Mouse (Mus musculus): ENCODE data around the gene Rps6ka2.
"Not testable (repeated sequence)": the region's sequence is repeated elsewhere in the genome, so short reads cannot be mapped to it uniquely, and the experiment has no call there.

Gene Rps6ka2

GRCm38 (mm10) chr17:7271522-7272134 lies 101.7 kb downstream of the Rps6ka2 start:
- DNase-seq, result no peak

- no peak for DNase-seq
These were observed 103.1 kb downstream of the Rps6ka2 start for GRCm38 (mm10) chr17:7273054-7273453.

- DNase-seq, result no peak
These were observed 103.9 kb downstream of the Rps6ka2 start for GRCm38 (mm10) chr17:7273785-7274184.

GRCm38 (mm10) chr17:7278702-7279242 lies 108.9 kb downstream of the Rps6ka2 start:
- no peak for DNase-seq

- DNase-seq, result no peak
These were observed 109.3 kb downstream of the Rps6ka2 start for GRCm38 (mm10) chr17:7279251-7279650.

GRCm38 (mm10) chr17:7284297-7284910 lies 114.5 kb downstream of the Rps6ka2 start:
- no peak for DNase-seq

GRCm38 (mm10) chr17:7285292-7285691 lies 115.4 kb downstream of the Rps6ka2 start:
- no peak for DNase-seq

GRCm38 (mm10) chr17:7286422-7287050 lies 116.6 kb downstream of the Rps6ka2 start:
- no peak for DNase-seq

- DNase-seq, result no peak
These were observed 122.2 kb downstream of the Rps6ka2 start for GRCm38 (mm10) chr17:7292012-7292684.

GRCm38 (mm10) chr17:7306278-7307196 lies 136.6 kb downstream of the Rps6ka2 start:
- peak; percentile 63 for DNase-seq

GRCm38 (mm10) chr17:7315693-7316382 lies 145.9 kb downstream of the Rps6ka2 start:
- not testable (repeated sequence) for DNase-seq

- DNase-seq, result not testable (repeated sequence)
These were observed 149.9 kb downstream of the Rps6ka2 start for GRCm38 (mm10) chr17:7319789-7320188.

- DNase-seq, result not testable (repeated sequence)
These were observed 154.4 kb downstream of the Rps6ka2 start, which contains the start of gene Tcp10a for GRCm38 (mm10) chr17:7324346-7324745. Gene Tcp10a, plus strand, starts transcription at chr17:7324646.

GRCm38 (mm10) chr17:7326415-7326814 lies 156.5 kb downstream of the Rps6ka2 start:
- DNase-seq, result not testable (repeated sequence)

- DNase-seq, result not testable (repeated sequence)
These were observed 162.8 kb downstream of the Rps6ka2 start for GRCm38 (mm10) chr17:7332745-7333144.

GRCm38 (mm10) chr17:7337381-7337780 lies 167.5 kb downstream of the Rps6ka2 start:
- not testable (repeated sequence) for DNase-seq

GRCm38 (mm10) chr17:7348765-7349164 lies 178.8 kb downstream of the Rps6ka2 start:
- not testable (repeated sequence) for DNase-seq

- not testable (repeated sequence) for DNase-seq
These were observed 182.7 kb downstream of the Rps6ka2 start, which contains the start of gene Ttll2 for GRCm38 (mm10) chr17:7352596-7352995. Gene Ttll2, minus strand, starts transcription at chr17:7352696.
